ENCODE assay signal across 25 mouse cellular contexts in genomic region chr17:23820731-23821130, GRCm38 (mm10). TPM values are rescaled to one million over a fixed set of nuclear protein-coding genes. Genes with fewer than 3 reads are reported as not detected.
DNase-seq lines count a peak whose midpoint lies in the region; ATAC-seq and TF ChIP-seq lines count a peak whose summit lies in the region.
"Had no signal": no experiment of that assay in that cellular context is flagged by ENCODE, and none has a peak within 500 bp of the region (broad histone marks: within the 10 kb centered on the region; RNA-seq: fewer than 3 reads in every experiment).

No protein-coding gene starts in this region.

- TF ChIP-seq CTCF in intestine, postnatal 0 days (IDR thresholded peaks at IDR 0.05; ENCODE audit: low read depth) = no peak
- TF ChIP-seq CTCF in layer of hippocampus, adult 2 months (conservative IDR thresholded peaks at IDR 0.05) = 0 out of 2 replicates have a peak, but pooled peaks have one; percentile 10
- TF ChIP-seq CTCF in E14TG2a.4 (conservative IDR thresholded peaks at IDR 0.05; ENCODE audit: low read length) = no peak

- H3K4me3 ChIP-seq in intestine, postnatal 0 days (ENCODE audit: low read depth, low read length) = no peak overlapping the region
- H3K4me3 ChIP-seq in intestine, embryonic 16.5 days (ENCODE audit: low read length) = no peak overlapping the region
- H3K4me3 ChIP-seq in layer of hippocampus, adult 2 months = no peak overlapping the region
- H3K4me3 ChIP-seq in E14TG2a.4 (replicated peaks; ENCODE audit: low read length) = peak overlapping the region; percentile 39; the same call in 1 of the 2 replicates
- H3K4me3 ChIP-seq in kidney, embryonic 14.5 days (ENCODE audit: low read length) = no peak overlapping the region
- H3K4me3 ChIP-seq: embryonic facial prominence, embryonic 10.5 days; embryonic facial prominence, embryonic 12.5 days; forebrain, embryonic 13.5 days; forebrain, embryonic 15.5 days had no signal

- peak overlapping the region; percentile 9; the same call in 1 of the 2 replicates for H3K27ac ChIP-seq in intestine, postnatal 0 days (ENCODE audit: low read depth, low read length)
- no peak overlapping the region for H3K27ac ChIP-seq in intestine, embryonic 16.5 days (ENCODE audit: low read length)
- peak overlapping the region; percentile 25; the same call in 1 of the 2 replicates for H3K27ac ChIP-seq in layer of hippocampus, adult 2 months
- H3K27ac ChIP-seq in kidney, embryonic 14.5 days (ENCODE audit: low read depth, low read length) = no peak overlapping the region
- H3K27ac ChIP-seq: embryonic facial prominence, embryonic 10.5 days; embryonic facial prominence, embryonic 12.5 days; forebrain, embryonic 13.5 days; forebrain, embryonic 15.5 days had no signal

- no peak overlapping the region for H3K9ac ChIP-seq in intestine, postnatal 0 days (ENCODE audit: low read depth, low read length)
- no peak overlapping the region for H3K9ac ChIP-seq in intestine, embryonic 16.5 days (ENCODE audit: low read depth, low read length)
- no peak overlapping the region for H3K9ac ChIP-seq in kidney, embryonic 14.5 days (ENCODE audit: low read depth, low read length)
- H3K9ac ChIP-seq: embryonic facial prominence, embryonic 12.5 days; forebrain, embryonic 13.5 days; forebrain, embryonic 15.5 days; forebrain, postnatal 0 days had no signal

- 93% methylated on average over 5 of the region's 5 CpGs for WGBS in intestine, postnatal 0 days
- 95% methylated on average over 5 of the region's 5 CpGs for WGBS in intestine, embryonic 16.5 days
- 98% methylated on average over 5 of the region's 5 CpGs for WGBS in kidney, embryonic 14.5 days

- peaks cover 99% of the 10 kb centered on the region for H3K36me3 ChIP-seq in intestine, postnatal 0 days (ENCODE audit: control insufficient read depth, insufficient read depth)
- H3K36me3 ChIP-seq in intestine, embryonic 16.5 days (ENCODE audit: control insufficient read depth, insufficient read depth, low read length) = peaks cover 75% of the 10 kb centered on the region
- peaks cover 100% of the 10 kb centered on the region for H3K36me3 ChIP-seq in E14TG2a.4 (ENCODE audit: insufficient read depth, low read length)
- H3K36me3 ChIP-seq in kidney, embryonic 14.5 days (ENCODE audit: control insufficient read depth, insufficient read depth, low read length) = peaks cover 100% of the 10 kb centered on the region

- no peak overlapping the region for H3K4me2 ChIP-seq in intestine, postnatal 0 days (replicated peaks; ENCODE audit: low read depth)
- no peak overlapping the region for H3K4me2 ChIP-seq in intestine, embryonic 16.5 days (ENCODE audit: low read depth, low read length)
- H3K4me2 ChIP-seq in kidney, embryonic 14.5 days (replicated peaks; ENCODE audit: low read depth, low read length) = no peak overlapping the region
- H3K4me2 ChIP-seq: embryonic facial prominence, embryonic 12.5 days; forebrain, embryonic 13.5 days; forebrain, embryonic 15.5 days had no signal

- no peaks in the 10 kb centered on the region for H3K27me3 ChIP-seq in intestine, postnatal 0 days (replicated peaks; ENCODE audit: control insufficient read depth, insufficient read depth, low read length)
- no peaks in the 10 kb centered on the region for H3K27me3 ChIP-seq in intestine, embryonic 16.5 days (replicated peaks; ENCODE audit: control insufficient read depth, insufficient read depth, low read length)
- H3K27me3 ChIP-seq in E14TG2a.4 (ENCODE audit: insufficient read depth, low read length) = no peaks in the 10 kb centered on the region
- H3K27me3 ChIP-seq in kidney, embryonic 14.5 days (ENCODE audit: control insufficient read depth, insufficient read depth, low read length) = no peaks in the 10 kb centered on the region
- H3K27me3 ChIP-seq: CH12.LX; embryonic facial prominence, embryonic 12.5 days; forebrain, embryonic 13.5 days; forebrain, embryonic 15.5 days had no signal

- H3K9me3 ChIP-seq in intestine, postnatal 0 days (ENCODE audit: control insufficient read depth) = peaks cover 12% of the 10 kb centered on the region; the same call in 1 of the 2 replicates
- H3K9me3 ChIP-seq in intestine, embryonic 16.5 days (ENCODE audit: control insufficient read depth, low read length) = peaks cover 11% of the 10 kb centered on the region
- H3K9me3 ChIP-seq in E14TG2a.4 (ENCODE audit: low read length) = peaks cover 88% of the 10 kb centered on the region
- H3K9me3 ChIP-seq in kidney, embryonic 14.5 days (ENCODE audit: control insufficient read depth, low read length) = peaks cover 24% of the 10 kb centered on the region

- peak in 1 of 2 experiments; percentile 58 for DNase-seq in layer of hippocampus, adult 2 months (ENCODE audit: low spot score in 2 of 2)
- no peak for DNase-seq in layer of hippocampus, postnatal 25 days (ENCODE audit: extremely low spot score in 1 of 2, low spot score in 1 of 2)
- DNase-seq: adrenal gland, adult 2 months; adrenal gland, postnatal 10 days; adrenal gland, postnatal 25 days; B cell, adult 2 months; cerebellum, adult 11-12 months; cerebellum, adult 2 months; cerebellum, adult 9-10 months; cerebellum, postnatal 25 days; forebrain, postnatal 0 days had no signal

- no peaks in the 10 kb centered on the region for H3K4me1 ChIP-seq in intestine, postnatal 0 days (replicated peaks; ENCODE audit: control insufficient read depth, insufficient read depth, low read length)
- H3K4me1 ChIP-seq in intestine, embryonic 16.5 days (ENCODE audit: control insufficient read depth, insufficient read depth, low read length) = no peaks in the 10 kb centered on the region
- peaks cover 55% of the 10 kb centered on the region for H3K4me1 ChIP-seq in E14TG2a.4 (replicated peaks; ENCODE audit: low read depth, low read length)
- H3K4me1 ChIP-seq in kidney, embryonic 14.5 days (ENCODE audit: control insufficient read depth, insufficient read depth, low read length) = no peaks in the 10 kb centered on the region
- H3K4me1 ChIP-seq: embryonic facial prominence, embryonic 12.5 days; forebrain, embryonic 13.5 days; forebrain, embryonic 15.5 days had no signal

- ATAC-seq in intestine, postnatal 0 days = no peak
- ATAC-seq in intestine, embryonic 16.5 days = no peak
- ATAC-seq in kidney, embryonic 14.5 days (ENCODE audit: low FRiP score, low TSS enrichment) = no peak
- ATAC-seq: CD4-positive, CD25-positive, alpha-beta regulatory T cell, adult 4 months; forebrain, embryonic 13.5 days; forebrain, embryonic 15.5 days had no signal

RNA-seq across cellular contexts. Expression of gene Elob, which starts 8.2 kb away (rescaled TPM):
- polyA plus RNA-seq in intestine, postnatal 0 days (2015; fragmentation: Nextera tagmentation; extraction: Ambion mirVana) = 994 and 1,025 TPM in 2 replicates
- 836 and 930 TPM in 2 replicates for polyA plus RNA-seq in intestine, embryonic 16.5 days (2015; fragmentation: Nextera tagmentation; extraction: Ambion mirVana)
- 100 to 1,000 TPM; 332 to 341 TPM for total RNA-seq in layer of hippocampus, adult 2 months (2021)
- total RNA-seq in layer of hippocampus, postnatal 25 days (2021) = 100 to 1,000 TPM; 381 to 387 TPM
- polyA plus RNA-seq in kidney, embryonic 14.5 days (2014; fragmentation: Nextera tagmentation; extraction: Ambion mirVana) = 982 and 1,429 TPM in 2 replicates

RNA-seq across cellular contexts. Expression of gene Prss33, which starts 15.1 kb away (rescaled TPM):
- not detected in 2 replicates for polyA plus RNA-seq in intestine, postnatal 0 days (2015; fragmentation: Nextera tagmentation; extraction: Ambion mirVana)
- polyA plus RNA-seq in intestine, embryonic 16.5 days (2015; fragmentation: Nextera tagmentation; extraction: Ambion mirVana) = 0.17 TPM in 1 of 2 replicates, not detected in the other
- not detected for total RNA-seq in layer of hippocampus, adult 2 months (2021)
- total RNA-seq in layer of hippocampus, postnatal 25 days (2021) = not detected
- 0.26 and 0.41 TPM in 2 replicates for polyA plus RNA-seq in kidney, embryonic 14.5 days (2014; fragmentation: Nextera tagmentation; extraction: Ambion mirVana)
- total RNA-seq: adrenal gland, adult 2 months; adrenal gland, postnatal 10 days; adrenal gland, postnatal 25 days; adrenal gland, postnatal 4 days; CH12.LX; forebrain, postnatal 0 days had no signal
- polyA plus RNA-seq: CD4-positive, CD25-positive, alpha-beta regulatory T cell, adult 4 months; cortical plate, adult 2 months; forebrain, embryonic 11.5 days; forebrain, embryonic 13.5 days; forebrain, embryonic 15.5 days; forebrain, postnatal 0 days had no signal

RNA-seq across cellular contexts. Expression of gene Prss32, which starts 22.9 kb away (rescaled TPM):
- 16.2 and 23.1 TPM in 2 replicates for polyA plus RNA-seq in intestine, postnatal 0 days (2015; fragmentation: Nextera tagmentation; extraction: Ambion mirVana)
- polyA plus RNA-seq in intestine, embryonic 16.5 days (2015; fragmentation: Nextera tagmentation; extraction: Ambion mirVana) = 11.8 and 14.5 TPM in 2 replicates
- not detected for total RNA-seq in layer of hippocampus, adult 2 months (2021)
- not detected for total RNA-seq in layer of hippocampus, postnatal 25 days (2021)
- 0.14 TPM in 1 of 2 replicates, not detected in the other for polyA plus RNA-seq in kidney, embryonic 14.5 days (2014; fragmentation: Nextera tagmentation; extraction: Ambion mirVana)
- total RNA-seq: adrenal gland, adult 2 months; adrenal gland, postnatal 10 days; adrenal gland, postnatal 25 days; adrenal gland, postnatal 4 days; CH12.LX; MEL had no signal
- polyA plus RNA-seq: adrenal gland, adult 2 months; CD4-positive, CD25-positive, alpha-beta regulatory T cell, adult 4 months; cerebellum, adult 2 months; cortical plate, adult 2 months; embryonic facial prominence, embryonic 12.5 days; forebrain, embryonic 11.5 days; forebrain, embryonic 13.5 days; forebrain, embryonic 15.5 days had no signal

RNA-seq across cellular contexts. Expression of gene Prss41, which starts 23.2 kb away (rescaled TPM):
- 5.2 and 6.2 TPM in 2 replicates for polyA plus RNA-seq in intestine, postnatal 0 days (2015; fragmentation: Nextera tagmentation; extraction: Ambion mirVana)
- 2.7 and 3.4 TPM in 2 replicates for polyA plus RNA-seq in intestine, embryonic 16.5 days (2015; fragmentation: Nextera tagmentation; extraction: Ambion mirVana)
- total RNA-seq in layer of hippocampus, adult 2 months (2021) = 1 to 10 TPM; 1.9 to 2.2 TPM
- 1 to 10 TPM; 1.8 to 2.0 TPM for total RNA-seq in layer of hippocampus, postnatal 25 days (2021)
- polyA plus RNA-seq in kidney, embryonic 14.5 days (2014; fragmentation: Nextera tagmentation; extraction: Ambion mirVana) = 3.1 and 3.9 TPM in 2 replicates

RNA-seq across cellular contexts. Expression of gene Srrm2, which starts 30.4 kb away (rescaled TPM):
- 185 and 230 TPM in 2 replicates for polyA plus RNA-seq in intestine, postnatal 0 days (2015; fragmentation: Nextera tagmentation; extraction: Ambion mirVana)
- polyA plus RNA-seq in intestine, embryonic 16.5 days (2015; fragmentation: Nextera tagmentation; extraction: Ambion mirVana) = 319 and 373 TPM in 2 replicates
- 100 to 1,000 TPM; 613 to 663 TPM for total RNA-seq in layer of hippocampus, adult 2 months (2021)
- total RNA-seq in layer of hippocampus, postnatal 25 days (2021) = 100 to 1,000 TPM; 400 to 605 TPM
- polyA plus RNA-seq in kidney, embryonic 14.5 days (2014; fragmentation: Nextera tagmentation; extraction: Ambion mirVana) = 560 and 567 TPM in 2 replicates

Comparison
In these comparisons a context has a peak if more than half of its experiments do, and no peak if none do; other contexts are left out.
1. H3K27ac ChIP-seq: peak in intestine, postnatal 0 days (single experiment) and layer of hippocampus, adult 2 months (single experiment); none in intestine, embryonic 16.5 days (single experiment) and kidney, embryonic 14.5 days (single experiment).
2. RNA of gene Prss32, which starts 22.9 kb away (polyA plus RNA-seq): 16.2 to 23.1 TPM in intestine, postnatal 0 days and 11.8 to 14.5 TPM in intestine, embryonic 16.5 days; 0.14 TPM in kidney, embryonic 14.5 days; every median in the first group is over 10 times any median in the second.